In the genomic region with DNA sequence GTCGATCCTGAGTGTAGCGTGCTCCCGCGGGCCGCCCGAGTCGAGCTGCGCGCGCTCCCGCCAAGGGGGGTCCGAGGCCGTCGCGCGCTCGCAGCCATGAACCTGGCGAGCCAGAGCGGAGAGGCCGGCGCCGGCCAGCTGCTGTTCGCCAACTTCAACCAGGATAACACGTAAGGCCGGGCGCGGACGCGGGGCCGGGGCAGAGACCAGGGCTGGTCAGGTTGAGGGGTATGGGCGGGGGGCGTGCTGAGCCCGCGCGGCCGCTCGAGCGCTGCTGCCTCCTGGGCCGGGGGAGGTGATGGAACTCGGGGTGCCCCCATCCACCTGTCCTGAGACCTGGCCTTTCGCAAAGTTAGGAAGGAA, we compare ENCODE assay signal across 8 mouse cellular contexts. TPM values are rescaled to one million over a fixed set of nuclear protein-coding genes. Genes with fewer than 3 reads are reported as not detected.
DNase-seq lines count a peak whose midpoint lies in the region; ATAC-seq lines count a peak whose summit lies in the region.

No protein-coding gene starts in this region.

- peak overlapping the region; percentile 72 for H3K27ac ChIP-seq in limb, embryonic 13.5 days
- peak overlapping the region; percentile 74 for H3K27ac ChIP-seq in stomach, embryonic 16.5 days (ENCODE audit: low read length)

- no peak for DNase-seq in cerebellum, adult 11-12 months
- DNase-seq in right cerebral cortex, postnatal 14 days: peak; percentile 16
- no peak for DNase-seq in right cerebral cortex, postnatal 36 days (ENCODE audit: low spot score in 2 of 2)
- DNase-seq in adrenal gland, postnatal 14 days: no peak
- no peak for DNase-seq in adrenal gland, adult 18-20 months (ENCODE audit: low spot score in 2 of 2)

- H3K4me1 ChIP-seq in limb, embryonic 13.5 days: peaks cover 18% of the 10 kb centered on the region
- peaks cover 6% of the 10 kb centered on the region for H3K4me1 ChIP-seq in stomach, embryonic 16.5 days (ENCODE audit: control insufficient read depth, insufficient read depth, low read length)

- no peaks in the 10 kb centered on the region for H3K27me3 ChIP-seq in limb, embryonic 13.5 days
- no peaks in the 10 kb centered on the region for H3K27me3 ChIP-seq in stomach, embryonic 16.5 days (ENCODE audit: control insufficient read depth, insufficient read depth, low read length)

- ATAC-seq in cerebellum, adult (ENCODE audit: insufficient number of reproducible peaks, low FRiP score, low TSS enrichment): peak; percentile 47; the same call in 1 of the 2 replicates
- peak; percentile 62; the same call in 1 of the 2 replicates for ATAC-seq in limb, embryonic 13.5 days (ENCODE audit: low FRiP score, low read depth)
- ATAC-seq in stomach, embryonic 16.5 days (ENCODE audit: insufficient read depth, low FRiP score): no peak

- peak overlapping the region; percentile 99 for H3K4me3 ChIP-seq in limb, embryonic 13.5 days
- H3K4me3 ChIP-seq in stomach, embryonic 16.5 days (replicated peaks; ENCODE audit: low read length): peak overlapping the region; percentile 96

- H3K36me3 ChIP-seq in limb, embryonic 13.5 days: peaks cover 24% of the 10 kb centered on the region
- H3K36me3 ChIP-seq in stomach, embryonic 16.5 days (ENCODE audit: control insufficient read depth, insufficient read depth, low read length): no peaks in the 10 kb centered on the region

- no peaks in the 10 kb centered on the region for H3K9me3 ChIP-seq in limb, embryonic 13.5 days
- no peaks in the 10 kb centered on the region for H3K9me3 ChIP-seq in stomach, embryonic 16.5 days (replicated peaks; ENCODE audit: control insufficient read depth, low read length)

- WGBS in limb, embryonic 13.5 days: 1% methylated on average over 37 of the region's 41 CpGs
- WGBS in stomach, embryonic 16.5 days: 1% methylated on average over 40 of the region's 41 CpGs

- H3K9ac ChIP-seq in limb, embryonic 13.5 days: peak overlapping the region; percentile 96
- H3K9ac ChIP-seq in stomach, embryonic 16.5 days (ENCODE audit: low read length): peak overlapping the region; percentile 95

- peak overlapping the region; percentile 90 for H3K4me2 ChIP-seq in limb, embryonic 13.5 days (replicated peaks)
- peak overlapping the region; percentile 59 for H3K4me2 ChIP-seq in stomach, embryonic 16.5 days (ENCODE audit: low read depth, low read length)

RNA-seq across cellular contexts. Expression of a gene that starts 2.1 kb away (rescaled TPM):
- polyA plus RNA-seq in limb, embryonic 13.5 days (2015; fragmentation: Nextera tagmentation; extraction: Ambion mirVana): 50.0 and 53.1 TPM in 2 replicates
- polyA plus RNA-seq in stomach, embryonic 16.5 days (2015; fragmentation: Nextera tagmentation; extraction: Ambion mirVana): 34.0 and 38.9 TPM in 2 replicates
- total RNA-seq in adrenal gland, postnatal 14 days (2021): 98.5 and 109 TPM in 2 replicates
- 100 to 1,000 TPM; 104 TPM for total RNA-seq in adrenal gland, adult 18-20 months (2021)

RNA-seq across cellular contexts. Expression of a gene that starts 21.0 kb away (rescaled TPM):
- 2.1 and 2.2 TPM in 2 replicates for polyA plus RNA-seq in limb, embryonic 13.5 days (2015; fragmentation: Nextera tagmentation; extraction: Ambion mirVana)
- 3.3 and 3.6 TPM in 2 replicates for polyA plus RNA-seq in stomach, embryonic 16.5 days (2015; fragmentation: Nextera tagmentation; extraction: Ambion mirVana)
- 39.2 and 59.5 TPM in 2 replicates for total RNA-seq in adrenal gland, postnatal 14 days (2021)
- 10 to 100 TPM; 46.2 to 55.8 TPM for total RNA-seq in adrenal gland, adult 18-20 months (2021)
